Comparison of ENCODE assay signal across 22 mouse cellular contexts in genomic region chr11:90220022-90220645, GRCm38 (mm10). TPM values are rescaled to one million over a fixed set of nuclear protein-coding genes. Genes with fewer than 3 reads are reported as not detected.
A peak's percentile ranks its signal among the peaks of the same experiment; 100 is the strongest.
DNase-seq lines count a peak whose midpoint lies in the region; ATAC-seq and TF ChIP-seq lines count a peak whose summit lies in the region.
"Had no signal": no experiment of that assay in that cellular context is flagged by ENCODE, and none has a peak within 500 bp of the region (broad histone marks: within the 10 kb centered on the region; RNA-seq: fewer than 3 reads in every experiment).

No protein-coding gene starts in this region.

- no peak for TF ChIP-seq POLR2A in thymus, adult 2 months (IDR thresholded peaks at IDR 0.05; ENCODE audit: control insufficient read depth, extremely low read depth, insufficient read depth, low read length, poor library complexity)

- H3K9ac ChIP-seq in hindbrain, embryonic 14.5 days, result no peak overlapping the region
- H3K9ac ChIP-seq: embryonic facial prominence, embryonic 15.5 days; heart, embryonic 12.5 days; limb, embryonic 12.5 days; liver, embryonic 13.5 days; lung, embryonic 14.5 days; neural tube, embryonic 13.5 days had no signal

- H3K27ac ChIP-seq in hindbrain, embryonic 10.5 days, result peak overlapping the region; percentile 23
- no peak overlapping the region for H3K27ac ChIP-seq in hindbrain, embryonic 14.5 days
- H3K27ac ChIP-seq in thymus, adult 2 months (ENCODE audit: control insufficient read depth, insufficient read depth, low read length), result no peak overlapping the region
- H3K27ac ChIP-seq: embryonic facial prominence, embryonic 15.5 days; kidney, postnatal 0 days; limb, embryonic 12.5 days; liver, embryonic 13.5 days; neural tube, embryonic 13.5 days had no signal

- TF ChIP-seq CTCF in thymus, adult 2 months (IDR thresholded peaks at IDR 0.05; ENCODE audit: borderline replicate concordance, control insufficient read depth, extremely low read depth, insufficient read depth, low read length, poor library complexity), result no peak

- peaks cover 9% of the 10 kb centered on the region for H3K4me1 ChIP-seq in hindbrain, embryonic 10.5 days (replicated peaks)
- H3K4me1 ChIP-seq in hindbrain, embryonic 14.5 days (replicated peaks; ENCODE audit: control insufficient read depth, insufficient read depth, low read length), result no peaks in the 10 kb centered on the region
- peaks cover 2% of the 10 kb centered on the region; the same call in 1 of the 2 replicates for H3K4me1 ChIP-seq in thymus, adult 2 months (replicated peaks; ENCODE audit: control insufficient read depth, insufficient read depth, low read length)
- H3K4me1 ChIP-seq: neural tube, embryonic 13.5 days had no signal

- H3K27me3 ChIP-seq in hindbrain, embryonic 10.5 days (ENCODE audit: insufficient read depth, poor library complexity, severe bottlenecking), result no peaks in the 10 kb centered on the region
- no peaks in the 10 kb centered on the region for H3K27me3 ChIP-seq in hindbrain, embryonic 14.5 days (ENCODE audit: control insufficient read depth, insufficient read depth, low read length)
- H3K27me3 ChIP-seq in thymus, adult 2 months (ENCODE audit: control insufficient read depth, insufficient read depth, low read length), result no peaks in the 10 kb centered on the region
- H3K27me3 ChIP-seq: embryonic facial prominence, embryonic 15.5 days; heart, embryonic 12.5 days; limb, embryonic 12.5 days; liver, embryonic 13.5 days; neural tube, embryonic 13.5 days had no signal

- ATAC-seq in hindbrain, embryonic 14.5 days (ENCODE audit: low FRiP score), result no peak
- ATAC-seq in hematopoietic stem cell, adult 5-6 weeks (replicated peaks in 1 of 2; ENCODE audit: insufficient read depth in 1 of 2, low FRiP score in 2 of 2, low TSS enrichment in 1 of 2, low read depth in 1 of 2, poor library complexity in 2 of 2, severe bottlenecking in 2 of 2), result peak; percentile 55 to 59; a peak in 1 of 4 replicates
- ATAC-seq: hindbrain, embryonic 16.5 days had no signal

- WGBS in hindbrain, embryonic 10.5 days, result 72% methylated on average over 6 of the region's 6 CpGs
- 83% methylated on average over 6 of the region's 6 CpGs for WGBS in hindbrain, embryonic 14.5 days
- 49% methylated on average over 6 of the region's 6 CpGs for WGBS in thymus, adult 2 months

- no peaks in the 10 kb centered on the region for H3K9me3 ChIP-seq in hindbrain, embryonic 10.5 days
- H3K9me3 ChIP-seq in hindbrain, embryonic 14.5 days (ENCODE audit: control insufficient read depth, low read length), result no peaks in the 10 kb centered on the region
- H3K9me3 ChIP-seq: embryonic facial prominence, embryonic 15.5 days; heart, embryonic 12.5 days; limb, embryonic 12.5 days; liver, embryonic 13.5 days; neural tube, embryonic 13.5 days had no signal

- no peak overlapping the region for H3K4me2 ChIP-seq in hindbrain, embryonic 14.5 days (replicated peaks)
- H3K4me2 ChIP-seq: embryonic facial prominence, embryonic 15.5 days; heart, embryonic 12.5 days; limb, embryonic 12.5 days; liver, embryonic 13.5 days; lung, embryonic 14.5 days; midbrain, embryonic 11.5 days; neural tube, embryonic 13.5 days had no signal

- no peak overlapping the region for H3K4me3 ChIP-seq in hindbrain, embryonic 10.5 days
- H3K4me3 ChIP-seq in hindbrain, embryonic 14.5 days (replicated peaks; ENCODE audit: low read length), result no peak overlapping the region
- no peak overlapping the region for H3K4me3 ChIP-seq in thymus, adult 2 months (ENCODE audit: control insufficient read depth, insufficient read depth, low read length)
- H3K4me3 ChIP-seq: embryonic facial prominence, embryonic 15.5 days; heart, embryonic 12.5 days; limb, embryonic 12.5 days; liver, embryonic 13.5 days; neural tube, embryonic 13.5 days had no signal

- no peak for DNase-seq in hindbrain, embryonic 10.5 days (ENCODE audit: low spot score)
- no peak for DNase-seq in hindbrain, embryonic 14.5 days (ENCODE audit: low spot score)
- DNase-seq in 416B (ENCODE audit: low read depth) (peak; percentile 45), NIH3T3 (ENCODE audit: low read depth) (peak; percentile 71)
- DNase-seq in thymus, adult 2 months, result no peak
- no peak for DNase-seq in yolk sac, embryonic 10.5 days (ENCODE audit: low spot score)
- DNase-seq in kidney, adult 8-10 months, result no peak
- DNase-seq: cerebellum, adult 9-10 months; heart, postnatal 14 days; kidney, adult 11 months; liver, embryonic 13.5 days; lung, embryonic 14.5 days; lung, postnatal 36 days; right cerebral cortex, adult 18-20 months had no signal

- H3K36me3 ChIP-seq in hindbrain, embryonic 10.5 days, result no peaks in the 10 kb centered on the region
- no peaks in the 10 kb centered on the region for H3K36me3 ChIP-seq in hindbrain, embryonic 14.5 days (replicated peaks; ENCODE audit: control insufficient read depth, insufficient read depth)
- H3K36me3 ChIP-seq in thymus, adult 2 months (ENCODE audit: control insufficient read depth, insufficient read depth, low read length), result no peaks in the 10 kb centered on the region
- H3K36me3 ChIP-seq: embryonic facial prominence, embryonic 15.5 days; heart, embryonic 12.5 days; limb, embryonic 12.5 days; liver, embryonic 13.5 days; neural tube, embryonic 13.5 days had no signal

RNA-seq across cellular contexts. Expression of gene Mmd, which starts 29.1 kb away (rescaled TPM):
- polyA plus RNA-seq in hindbrain, embryonic 10.5 days (2016; fragmentation: Nextera tagmentation; extraction: Ambion mirVana), result 44.3 and 55.9 TPM in 2 replicates
- 88.3 and 97.8 TPM in 2 replicates for polyA plus RNA-seq in hindbrain, embryonic 14.5 days (2014; fragmentation: Nextera tagmentation; extraction: Ambion mirVana)
- total RNA-seq in hematopoietic stem cell, adult 5-6 weeks (2017), result 14.4 and 15.1 TPM in 2 replicates
- 32.7 and 42.3 TPM in 2 replicates for polyA plus RNA-seq in thymus, adult 2 months (2012; rRNA removed)

RNA-seq across cellular contexts. Expression of gene Gm45716, which starts 32.7 kb away (rescaled TPM):
- polyA plus RNA-seq in hindbrain, embryonic 10.5 days (2016; fragmentation: Nextera tagmentation; extraction: Ambion mirVana), result 15.6 and 19.0 TPM in 2 replicates
- polyA plus RNA-seq in hindbrain, embryonic 14.5 days (2014; fragmentation: Nextera tagmentation; extraction: Ambion mirVana), result 20.4 and 25.6 TPM in 2 replicates
- total RNA-seq in hematopoietic stem cell, adult 5-6 weeks (2017), result 3.8 and 11.2 TPM in 2 replicates
- polyA plus RNA-seq in thymus, adult 2 months (2012; rRNA removed), result 2.1 and 2.9 TPM in 2 replicates

Comparison
In these comparisons a context has a peak if more than half of its experiments do, and no peak if none do; other contexts are left out.
1. DNase-seq: peak in 416B (single experiment) and NIH3T3 (single experiment); none in hindbrain, embryonic 10.5 days (single experiment), hindbrain, embryonic 14.5 days (single experiment), thymus, adult 2 months (single experiment), yolk sac, embryonic 10.5 days (single experiment) and kidney, adult 8-10 months (0 of 2).